Mouse (Mus musculus) ES-E14 (cell line): Measurements from ENCODE around the gene Zfp273. TPM values are rescaled to one million over a fixed set of nuclear protein-coding genes. Genes with fewer than 3 reads are reported as not detected.

Experiments used
- DNase-seq: peaks from one replicate; pipeline ENCODE4 v3.0.0-alpha.2; 2013; ENCODE audit warnings: low read depth, low spot score
- H3K27ac ChIP-seq: 2 replicates; pipeline ENCODE4 v1.5.1; 2012; ENCODE audit warnings: low read depth, mild to moderate bottlenecking, low read length, moderate library complexity, mixed read lengths; ENCODE audit not compliant: poor library complexity, insufficient read depth, severe bottlenecking
- H3K36me3 ChIP-seq: 2 replicates; pipeline ENCODE4 v1.6.1; 2012; ENCODE audit warnings: mild to moderate bottlenecking, low read length, moderate library complexity, mixed read lengths; ENCODE audit not compliant: control insufficient read depth, poor library complexity, insufficient read depth, severe bottlenecking
- H3K4me1 ChIP-seq, 2 experiments: fragments of 150-350 bp in 1 of 2; sonication (generic) in 1 of 2; 2 replicates each; pipeline ENCODE4 v1.6.1; 2012; ENCODE audit warnings: low read length in 2 of 2, mild to moderate bottlenecking in 1 of 2, mixed read lengths in 1 of 2; ENCODE audit not compliant: control insufficient read depth in 2 of 2, insufficient read depth in 2 of 2, poor library complexity in 1 of 2
- H3K4me3 ChIP-seq, 2 experiments: fragments of 150-350 bp in 1 of 2; sonication (generic) in 1 of 2; 2 replicates each; pipeline ENCODE4 v1.5.1; 2012; ENCODE audit warnings: low read length in 2 of 2, low read depth in 1 of 2, mild to moderate bottlenecking in 1 of 2, mixed read lengths in 1 of 2; ENCODE audit not compliant: insufficient read depth in 1 of 2, poor library complexity in 1 of 2, severe bottlenecking in 1 of 2
- H3K9ac ChIP-seq: 2 replicates; pipeline ENCODE4 v1.6.1; 2012; ENCODE audit warnings: low read depth, mild to moderate bottlenecking, low read length, mixed read lengths; ENCODE audit not compliant: poor library complexity, insufficient read depth, severe bottlenecking
- H3K9me3 ChIP-seq: fragments of 150-350 bp; sonication (generic); 2 replicates; pipeline ENCODE4 v1.6.1; 2012; ENCODE audit warnings: low read depth, mild to moderate bottlenecking, low read length; ENCODE audit not compliant: control insufficient read depth, insufficient read depth
- CHD2 ChIP-seq: IDR thresholded peaks from 2 replicates; pipeline ENCODE4 v1.6.1; 2014; ENCODE audit warnings: mild to moderate bottlenecking, low read depth, low read length, inconsistent platforms
- HCFC1 ChIP-seq: IDR thresholded peaks from 2 replicates; pipeline ENCODE4 v1.6.1; 2012; ENCODE audit warnings: low read length, inconsistent platforms, borderline replicate concordance; ENCODE audit not compliant: insufficient read depth
- MAFK ChIP-seq: IDR thresholded peaks from 2 replicates; pipeline ENCODE4 v1.6.1; 2014; ENCODE audit warnings: mild to moderate bottlenecking, low read depth, low read length, inconsistent platforms; ENCODE audit not compliant: insufficient read depth
- ZC3H11A ChIP-seq: IDR thresholded peaks from 2 replicates; pipeline ENCODE4 v1.6.1; 2012; ENCODE audit warnings: low read depth, mild to moderate bottlenecking, inconsistent platforms, low read length, borderline replicate concordance
- ZNF384 ChIP-seq: IDR thresholded peaks from 2 replicates; pipeline ENCODE4 v1.6.1; 2012; ENCODE audit warnings: low read depth, low read length, inconsistent platforms
- in situ Hi-C, 2 experiments: fragments of 600-800 bp; cut with MboI; formaldehyde crosslinking; loops; one replicate each; pipeline ENCODE4 v1.15.1; 2025; ENCODE audit warnings: low sequenced_read_pairs in 2 of 2, inconsistent platforms in 1 of 2; ENCODE audit not compliant: unreplicated experiment in 2 of 2
- total RNA-seq: library from RNA; depleted of rRNA; stranded (reverse); fragments of 300-350 nt; gene quantifications from 2 replicates; pipeline ENCODE4 v1.2.3, GENCODE M21; 2012

Zfp273 gene
- total RNA-seq, 1 experiment, result 3.2 TPM

- in situ Hi-C loops, result no loop called here
- Histone ChIP-seq H3K4me1 (peaks cover 8 to 18% of the 10 kb centered on the region in 2 experiments), H3K27ac (peak overlapping the region; percentile 94), H3K4me3 (peak overlapping the region; percentile 16 to 69; a peak in 2 of 4 replicates), H3K9me3 (no peaks in the 10 kb centered on the region), H3K36me3 (no peaks in the 10 kb centered on the region), H3K9ac (peak overlapping the region; percentile 65; the same call in 1 of the 2 replicates)
- TF ChIP-seq CHD2 (no peak), HCFC1 (no peak), MAFK (no peak), ZNF384 (no peak), ZC3H11A (no peak)
- DNase-seq, result no peak
These were observed 30.2 kb downstream of the Zfp273 start for GRCm38 (mm10) chr13:67843775-67844118.

GRCm38 (mm10) chr13:67844119-67844852 is 30.7 kb downstream of the Zfp273 start:
- peak; percentile 80 for TF ChIP-seq ZC3H11A
- no peak for TF ChIP-seq HCFC1
- TF ChIP-seq CHD2, result peak; percentile 56; the same call in 1 of the 2 replicates
- TF ChIP-seq MAFK, result no peak
- no peak for TF ChIP-seq ZNF384
- peak overlapping the region; percentile 100 for H3K27ac ChIP-seq
- peak overlapping the region; percentile 65; the same call in 1 of the 2 replicates for H3K9ac ChIP-seq
- no peaks in the 10 kb centered on the region for H3K9me3 ChIP-seq
- H3K36me3 ChIP-seq, result no peaks in the 10 kb centered on the region
- H3K4me3 ChIP-seq, result peak overlapping the region; percentile 32 to 69; a peak in 3 of 4 replicates
- in situ Hi-C loops, result no loop called here
- DNase-seq, result peak; percentile 76
- peaks cover 9 to 16% of the 10 kb centered on the region in 2 experiments for H3K4me1 ChIP-seq

- Histone ChIP-seq H3K9me3 (no peaks in the 10 kb centered on the region), H3K4me3 (peak overlapping the region; percentile 28 to 51), H3K4me1 (peaks cover 9 to 16% of the 10 kb centered on the region in 2 experiments), H3K36me3 (no peaks in the 10 kb centered on the region), H3K9ac (peak overlapping the region; percentile 70), H3K27ac (peak overlapping the region; percentile 100)
- TF ChIP-seq ZNF384 (no peak), MAFK (no peak), CHD2 (no peak; the same call in 1 of the 2 replicates), HCFC1 (no peak), ZC3H11A (no peak)
- DNase-seq, result no peak
- in situ Hi-C loops, result no loop called here
These were observed 31.3 kb downstream of the Zfp273 start for GRCm38 (mm10) chr13:67844853-67845194.

- H3K9ac ChIP-seq, result no peak overlapping the region
- TF ChIP-seq HCFC1 (no peak), ZNF384 (no peak), CHD2 (no peak), MAFK (no peak), ZC3H11A (no peak)
- no peak overlapping the region for H3K27ac ChIP-seq
- H3K9me3 ChIP-seq, result no peaks in the 10 kb centered on the region
- H3K4me3 ChIP-seq, result no peak overlapping the region
- in situ Hi-C loops, result no loop called here
- no peak for DNase-seq
- no peaks in the 10 kb centered on the region for H3K36me3 ChIP-seq
- H3K4me1 ChIP-seq, result peaks cover 4 to 9% of the 10 kb centered on the region in 2 experiments; a peak in 3 of 4 replicates
These were observed 36.8 kb downstream of the Zfp273 start for GRCm38 (mm10) chr13:67850361-67850760.
